Mouse (Mus musculus): Measurements from ENCODE around the gene Trub2. TPM values are rescaled to one million over a fixed set of nuclear protein-coding genes. Genes with fewer than 3 reads are reported as not detected.

The Trub2 gene
- polyA plus RNA-seq (2012; ENCODE audit: low replicate concordance): 6.8 and 10.6 TPM in 2 replicates

DNA sequence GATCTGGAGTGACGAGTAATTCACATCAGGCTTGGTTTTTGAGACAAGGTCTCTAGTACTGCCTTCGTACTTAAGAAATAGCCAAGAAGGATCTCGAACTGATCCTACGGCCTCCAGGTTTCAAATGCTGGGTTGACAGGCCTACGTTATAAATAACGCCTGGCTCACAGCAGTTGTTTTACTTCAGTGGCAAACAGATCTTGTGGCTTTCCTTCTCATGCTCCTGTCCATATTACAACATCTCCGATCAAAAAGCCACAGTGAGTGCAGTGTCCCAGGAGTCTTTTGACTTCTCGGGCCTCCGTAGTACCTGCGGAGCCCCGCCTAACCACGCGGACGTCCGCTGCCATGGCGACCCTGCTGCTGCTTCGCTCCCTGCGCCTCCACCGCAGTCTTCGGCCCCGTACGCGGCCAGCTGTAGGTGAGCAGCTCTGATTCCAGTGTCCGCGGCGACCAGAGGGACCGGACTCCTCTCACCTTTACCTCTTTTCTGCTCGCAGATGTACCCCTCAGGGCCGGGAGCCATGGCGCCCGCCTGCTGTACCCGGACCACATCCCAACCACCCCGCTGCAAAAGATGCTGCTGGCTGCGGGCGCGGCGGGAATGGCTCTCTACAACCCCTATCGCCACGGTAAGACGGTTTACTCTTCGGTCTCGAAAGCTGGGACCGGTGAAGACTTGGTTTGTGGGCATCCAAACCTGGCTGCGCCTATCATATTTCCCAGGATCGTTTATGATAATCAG is at the start of gene Trub2:
Trub2 (minus strand) TSS at position 566 of the 745 bp plus-strand sequence.

DNA sequence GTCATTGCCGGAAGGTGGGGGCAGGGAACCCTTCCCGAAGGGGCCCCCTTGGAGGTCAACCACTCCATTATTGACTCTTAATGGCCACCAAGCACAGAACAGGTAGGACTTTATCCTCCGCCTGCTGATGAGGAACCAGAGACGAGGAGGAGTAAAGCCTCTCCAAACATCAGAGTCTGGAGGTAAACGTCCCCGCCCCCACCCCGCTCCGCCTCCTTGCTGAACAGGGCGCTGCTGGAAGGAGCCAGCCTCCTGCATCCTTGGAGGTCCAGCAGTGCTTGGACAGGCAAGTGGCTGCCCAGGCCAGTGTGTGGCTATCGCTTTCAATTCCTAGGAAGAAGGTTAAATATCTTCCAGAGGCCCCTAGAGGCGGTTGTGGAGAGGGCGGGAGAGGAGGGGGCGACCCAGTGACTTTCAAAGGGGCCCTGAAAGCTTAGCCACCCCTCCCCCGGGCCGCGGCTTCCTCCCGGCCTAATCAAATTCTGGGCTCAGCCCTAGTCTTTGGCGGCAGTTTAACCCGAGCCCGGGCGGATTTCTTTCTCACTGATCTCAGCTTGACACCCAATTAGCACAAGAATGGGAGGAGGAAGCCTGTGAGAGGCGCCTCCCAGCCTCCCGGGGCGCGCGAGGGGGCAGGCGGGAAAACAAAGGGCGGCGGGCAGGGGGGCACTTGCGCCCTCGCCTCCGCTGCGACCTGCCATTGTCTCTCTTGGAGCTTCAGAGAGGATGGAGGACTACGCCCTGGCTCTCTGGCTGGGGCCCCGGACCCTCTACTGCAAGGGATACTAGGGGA is 31.9 kb upstream of the Trub2 start, which contains the start of gene Urm1:
Urm1 (plus strand) TSS at position 51 of the 793 bp plus-strand sequence.

DNA sequence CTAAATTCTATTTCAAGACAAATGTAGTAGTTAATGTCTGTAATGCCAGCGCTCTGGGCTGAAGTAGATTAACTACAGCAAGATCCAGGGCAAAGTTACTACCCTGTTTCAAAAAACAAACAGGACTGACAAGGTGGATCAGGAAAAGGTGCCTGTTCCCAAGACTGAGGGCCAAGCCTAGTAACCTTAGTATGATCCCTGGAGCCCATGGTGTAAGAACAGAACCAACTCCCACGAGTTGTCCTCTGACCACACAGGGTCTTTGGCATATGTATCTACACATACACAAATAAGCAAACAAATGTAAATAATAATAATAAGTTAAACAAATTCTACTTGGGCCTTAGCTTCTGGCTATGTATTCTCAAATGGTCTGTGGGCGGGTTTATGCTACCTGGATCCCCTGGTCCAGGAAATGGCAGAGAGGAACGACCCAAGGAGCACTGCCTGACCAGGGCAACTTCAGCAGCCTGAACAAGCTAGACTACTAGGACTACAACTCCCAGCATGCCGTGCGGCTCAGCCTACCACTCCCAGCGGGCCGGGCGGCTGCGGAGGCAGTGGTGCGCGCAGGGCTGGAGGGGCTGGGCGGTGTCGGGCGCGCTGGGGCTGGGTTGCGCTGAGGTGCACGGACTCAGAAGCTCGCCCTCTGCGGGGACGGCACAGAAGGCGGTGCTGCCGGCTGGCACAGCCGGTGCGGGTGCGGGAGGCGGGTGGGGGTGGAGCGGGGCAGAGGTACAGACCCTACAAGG is 13.9 kb upstream of the Trub2 start, which contains the start of gene Slc27a4:
Slc27a4 (plus strand) TSS at position 560 of the 752 bp plus-strand sequence.

DNA sequence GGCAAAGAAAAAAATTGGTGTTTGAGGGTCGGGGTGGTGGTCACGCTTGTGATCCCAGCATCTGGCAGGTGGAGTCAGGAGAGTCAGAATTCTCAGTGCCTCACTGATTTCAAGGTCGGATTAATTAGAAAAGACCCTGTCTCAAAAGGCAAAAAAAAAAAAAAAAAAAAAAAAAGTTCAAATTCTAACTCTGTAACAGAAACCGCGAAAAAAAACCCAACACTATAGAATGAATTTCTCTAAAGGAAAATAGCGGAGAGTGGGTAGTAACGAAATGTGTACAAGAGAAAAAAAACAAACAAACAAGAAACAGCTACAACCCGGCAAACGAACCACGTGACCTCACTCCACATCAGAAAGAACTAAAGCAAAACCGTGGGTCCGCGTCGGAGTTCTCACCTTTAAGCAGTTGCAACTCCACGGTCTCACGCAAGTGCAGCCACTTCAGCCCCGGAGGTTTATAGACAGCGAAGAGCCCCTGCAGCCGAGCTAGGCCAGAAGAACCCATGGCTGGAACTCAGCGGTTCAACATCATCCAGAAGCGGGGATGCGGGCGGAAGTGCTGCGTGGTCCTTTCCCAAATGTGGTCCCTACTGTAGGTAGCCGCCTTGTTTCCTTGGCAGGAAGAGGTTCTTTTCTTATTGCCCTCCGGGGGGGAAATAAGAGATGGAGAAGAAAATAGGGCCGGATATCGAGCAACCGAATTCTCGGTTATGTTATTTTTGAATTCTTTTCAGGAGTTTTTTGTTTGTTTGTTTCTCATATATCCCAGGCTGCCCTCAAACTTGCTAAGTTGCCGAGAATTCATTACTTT is 991 bp downstream of the Trub2 start, which contains the start of gene Coq4:
Coq4 (plus strand) TSS at position 390 of the 814 bp plus-strand sequence.

DNA sequence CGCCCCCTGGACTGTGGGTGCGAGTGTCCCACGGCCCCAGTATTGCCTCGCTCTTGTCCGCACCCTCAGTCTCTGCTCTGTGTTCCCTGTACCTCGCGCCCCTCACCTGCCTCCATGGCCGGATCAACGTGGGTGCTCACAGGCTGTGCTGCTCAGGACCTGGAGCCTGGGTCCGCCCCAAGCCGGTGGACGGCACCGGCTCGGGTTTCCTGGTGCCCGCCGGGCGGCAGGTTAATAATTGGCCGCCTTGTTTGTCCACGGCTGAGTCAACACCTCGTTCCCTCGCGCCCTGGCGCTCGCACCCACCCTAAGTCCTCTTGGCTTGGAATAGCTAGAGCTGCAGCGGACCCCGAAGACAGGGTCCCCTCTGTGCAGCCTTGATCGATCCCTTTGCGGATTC is 36.8 kb downstream of the Trub2 start, which contains the start of gene Gm13420:
Gm13420 (minus strand) TSS at position 189 of the 400 bp plus-strand sequence.

Other genes starting within 250 kb of the Trub2 start
- 44.7 and 71.2 TPM in 2 replicates for gene Rapgef1, start 168.8 kb downstream of the Trub2 start, polyA plus RNA-seq (2012; ENCODE audit: low replicate concordance)
- not detected in 2 replicates for gene Gm13420, start 36.8 kb downstream of the Trub2 start, polyA plus RNA-seq (2012; ENCODE audit: low replicate concordance)
- not detected in 2 replicates for gene Gm13547, start 29.2 kb downstream of the Trub2 start, polyA plus RNA-seq (2012; ENCODE audit: low replicate concordance)
- gene Coq4, start 1.0 kb downstream of the Trub2 start, polyA plus RNA-seq (2012; ENCODE audit: low replicate concordance): 225 and 252 TPM in 2 replicates
- gene Slc27a4, start 14.1 kb upstream of the Trub2 start, polyA plus RNA-seq (2012; ENCODE audit: low replicate concordance): 4.4 and 9.2 TPM in 2 replicates
- gene Urm1, start 31.6 kb upstream of the Trub2 start, polyA plus RNA-seq (2012; ENCODE audit: low replicate concordance): 39.2 and 138 TPM in 2 replicates
- 28.2 and 106 TPM in 2 replicates for gene Cercam, start 80.7 kb upstream of the Trub2 start, polyA plus RNA-seq (2012; ENCODE audit: low replicate concordance)
- 13.7 and 24.7 TPM in 2 replicates for gene Odf2, start 100.7 kb upstream of the Trub2 start, polyA plus RNA-seq (2012; ENCODE audit: low replicate concordance)
- 34.6 and 62.6 TPM in 2 replicates for gene Gle1, start 146.9 kb upstream of the Trub2 start, polyA plus RNA-seq (2012; ENCODE audit: low replicate concordance)
- 7.5 and 9.6 TPM in 2 replicates for gene Sptan1, start 177.1 kb upstream of the Trub2 start, polyA plus RNA-seq (2012; ENCODE audit: low replicate concordance)